Mouse (Mus musculus) adrenal gland, postnatal 10 days (tissue): ENCODE data around the gene Fgf18. TPM values are rescaled to one million over a fixed set of nuclear protein-coding genes. Genes with fewer than 3 reads are reported as not detected.

Source experiments
- total RNA-seq, 2 experiments: library from RNA; stranded (reverse); gene quantifications; 2 replicates each; pipeline ENCODE4 v1.2.3; 2021

The Fgf18 gene
- total RNA-seq, 2 experiments from 2014 or later, result 3.0 to 3.6 TPM

Other genes starting within 250 kb of the Fgf18 start
- gene Npm1, start 15.8 kb upstream of the Fgf18 start, total RNA-seq, result 100 to 1,000 TPM; 311 to 336 TPM
- under 1 TPM in 1 of 2 experiments, not detected in 1; 0.24 TPM for gene Tlx3, start 56.2 kb upstream of the Fgf18 start, total RNA-seq
- not detected for gene Gm12117, start 129.3 kb upstream of the Fgf18 start, total RNA-seq